Mouse (Mus musculus) cerebellum, adult (tissue): Measurements from ENCODE around the gene Hoxb5.

Source experiments
- ATAC-seq: cut with Nextera tagmentation; 2 replicates; pipeline ENCODE4 v1.9.2; 2017; ENCODE audit warnings: mild to moderate bottlenecking, moderate library complexity, mixed read lengths; ENCODE audit not compliant: insufficient number of reproducible peaks, low FRiP score, low TSS enrichment

Gene Hoxb5

DNA sequence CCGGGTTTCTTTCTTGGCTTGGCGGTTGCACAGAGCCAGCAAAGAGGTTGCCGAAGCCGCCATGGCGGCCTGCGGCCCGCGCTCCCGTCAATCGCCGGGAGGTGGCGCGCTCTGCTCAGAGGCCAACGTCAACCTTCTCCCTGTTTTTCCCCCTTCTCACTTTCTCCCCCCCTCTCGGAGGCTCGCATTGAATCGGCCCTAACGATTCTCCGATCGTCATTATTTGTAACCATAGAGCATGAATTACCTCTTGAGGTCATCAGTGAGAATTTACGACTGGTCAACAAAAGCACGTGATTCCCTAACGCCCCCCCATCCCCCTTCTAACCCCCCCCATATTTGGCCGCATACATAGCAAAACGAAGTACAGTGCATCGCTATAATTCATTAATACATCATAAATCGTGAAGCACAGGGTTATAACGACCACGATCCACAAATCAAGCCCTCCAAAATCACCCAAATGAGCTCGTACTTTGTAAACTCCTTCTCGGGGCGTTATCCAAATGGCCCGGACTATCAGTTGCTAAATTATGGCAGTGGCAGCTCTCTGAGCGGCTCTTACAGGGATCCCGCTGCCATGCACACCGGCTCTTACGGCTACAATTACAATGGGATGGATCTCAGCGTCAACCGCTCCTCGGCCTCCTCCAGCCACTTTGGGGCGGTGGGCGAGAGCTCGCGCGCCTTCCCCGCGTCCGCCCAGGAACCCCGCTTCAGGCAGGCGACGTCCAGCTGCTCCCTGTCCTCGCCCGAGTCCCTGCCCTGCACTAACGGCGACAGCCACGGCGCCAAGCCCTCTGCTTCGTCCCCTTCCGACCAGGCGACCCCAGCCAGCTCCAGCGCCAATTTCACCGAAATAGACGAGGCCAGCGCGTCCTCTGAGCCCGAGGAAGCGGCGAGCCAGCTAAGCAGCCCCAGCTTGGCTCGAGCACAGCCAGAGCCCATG is at the start of gene Hoxb5:
Gene Hoxb5, plus strand, starts transcription at position 186 of the 949 bp plus-strand sequence.
- ATAC-seq = no peak

DNA sequence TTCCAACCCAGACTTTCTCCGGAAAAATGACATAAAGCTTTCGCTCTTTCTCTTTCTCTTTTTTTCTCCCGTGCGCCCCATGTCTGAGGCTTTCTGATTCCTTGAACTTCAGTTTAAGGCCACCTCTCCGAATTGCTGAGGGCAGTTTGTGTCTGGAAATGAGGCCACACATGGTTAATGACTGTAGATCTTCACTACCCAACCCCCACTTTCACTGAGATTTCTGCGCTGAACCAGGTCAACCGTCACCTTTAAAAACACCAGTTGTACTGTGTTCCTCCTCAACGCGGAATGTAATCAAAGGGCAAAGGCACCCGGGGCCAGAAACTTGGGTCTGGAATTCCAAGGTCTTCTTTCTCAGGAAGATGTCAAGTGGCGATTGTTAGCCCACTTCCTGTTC is 48.9 kb upstream of the Hoxb5 start:
- ATAC-seq = no peak

DNA sequence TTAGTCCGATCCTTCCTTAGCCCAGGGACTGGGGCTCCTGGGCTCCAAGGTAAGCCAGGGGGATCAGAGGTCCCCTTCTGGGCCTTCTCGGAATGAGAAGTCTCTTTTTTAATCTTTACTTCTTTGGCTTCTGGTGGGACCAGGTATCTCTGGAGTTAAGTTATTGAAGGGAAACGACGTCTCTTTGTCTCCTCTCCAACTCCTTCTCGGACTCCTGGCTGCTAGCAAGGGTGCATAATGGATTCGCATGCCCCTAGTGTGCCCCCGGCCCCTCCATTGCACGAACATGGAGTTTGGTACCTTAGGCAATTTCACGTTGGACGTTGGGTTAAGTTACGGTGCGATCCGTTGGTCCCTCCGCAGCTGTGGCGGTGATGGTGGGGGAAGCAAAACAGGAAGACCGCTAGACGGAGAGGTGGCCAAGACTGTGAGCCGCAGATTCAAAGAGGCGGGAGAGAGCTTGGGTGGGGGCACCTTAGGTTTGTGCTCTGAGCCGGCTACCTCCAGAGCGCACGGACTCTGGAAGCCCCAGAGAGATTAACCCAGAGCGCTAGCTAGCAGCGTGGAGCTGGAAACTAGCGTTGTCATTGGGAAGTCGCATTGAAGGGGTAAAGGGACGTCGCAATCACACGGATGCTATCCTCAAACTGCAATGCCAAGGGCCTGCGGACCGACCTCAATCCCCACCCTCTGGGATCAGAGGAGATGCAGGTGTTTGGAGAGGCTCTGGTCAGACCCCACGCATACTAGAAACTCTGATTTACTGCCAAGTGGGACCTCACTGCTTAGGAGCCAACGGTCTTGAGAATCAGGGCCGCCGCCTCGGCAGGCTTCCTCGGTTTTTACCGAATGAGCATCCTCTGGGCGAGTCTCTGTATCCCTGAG is 47.8 kb upstream of the Hoxb5 start:
- no peak for ATAC-seq

DNA sequence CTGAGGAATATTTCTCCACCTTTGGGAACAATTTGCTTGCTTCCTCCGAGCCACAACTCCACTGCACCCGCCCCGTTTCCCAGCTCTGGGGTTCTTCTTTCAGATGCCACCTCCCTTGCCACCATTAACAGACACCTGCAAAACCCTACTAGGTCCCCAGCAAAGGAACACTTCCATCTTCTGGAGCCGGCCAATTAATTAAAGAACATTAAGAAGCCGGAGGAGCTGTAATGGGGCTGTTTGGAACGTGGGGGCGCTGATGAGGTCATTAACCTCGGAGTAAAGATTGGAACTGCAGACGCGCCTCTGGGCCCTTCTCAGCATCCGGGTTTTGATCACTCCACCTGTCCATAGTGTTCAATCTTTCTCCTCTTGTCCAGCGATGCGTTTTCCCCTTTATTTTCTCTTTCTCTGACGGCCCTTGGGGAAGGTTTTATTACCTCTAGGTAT is 47.1 kb upstream of the Hoxb5 start:
- no peak for ATAC-seq

DNA sequence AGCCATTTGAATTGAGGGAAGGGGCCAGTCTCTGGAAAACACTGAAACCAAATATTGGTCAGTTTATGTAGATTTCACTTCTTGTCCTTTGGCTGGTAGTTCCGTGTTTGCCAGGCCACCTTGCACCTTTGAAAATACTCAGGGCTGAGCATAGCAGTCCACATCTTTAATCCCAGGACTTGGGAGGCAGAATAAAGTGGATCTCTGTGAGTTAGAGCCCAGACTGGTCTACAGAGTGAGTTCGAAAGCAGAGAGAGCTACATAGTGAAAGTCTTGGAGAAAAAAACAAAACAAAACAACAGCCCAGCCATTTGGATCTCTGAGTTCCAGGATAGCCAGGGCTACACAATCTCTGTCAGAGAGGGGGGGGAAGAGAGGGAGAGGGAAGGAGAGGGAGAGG is 46.0 kb upstream of the Hoxb5 start:
- ATAC-seq = no peak

DNA sequence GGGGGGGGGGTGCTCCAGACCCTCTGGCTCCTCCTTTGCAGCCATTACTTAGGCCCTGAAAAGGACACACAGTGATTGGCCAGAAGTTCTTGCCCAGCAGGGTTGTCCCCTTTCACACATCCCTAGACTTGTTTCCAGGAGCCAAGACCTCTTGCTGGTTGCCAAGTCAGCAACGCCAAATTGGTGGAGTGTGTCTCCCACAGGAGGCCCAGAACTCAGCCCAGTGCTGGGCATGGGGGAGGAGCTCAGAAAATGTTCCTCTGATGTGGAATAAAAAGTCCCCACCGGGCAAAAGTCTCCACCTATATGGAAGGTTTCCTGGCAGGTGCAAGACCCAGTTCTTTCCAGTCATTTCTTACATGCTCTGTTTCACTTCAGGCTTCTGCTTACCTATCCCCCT is 44.1 kb upstream of the Hoxb5 start:
- no peak for ATAC-seq

DNA sequence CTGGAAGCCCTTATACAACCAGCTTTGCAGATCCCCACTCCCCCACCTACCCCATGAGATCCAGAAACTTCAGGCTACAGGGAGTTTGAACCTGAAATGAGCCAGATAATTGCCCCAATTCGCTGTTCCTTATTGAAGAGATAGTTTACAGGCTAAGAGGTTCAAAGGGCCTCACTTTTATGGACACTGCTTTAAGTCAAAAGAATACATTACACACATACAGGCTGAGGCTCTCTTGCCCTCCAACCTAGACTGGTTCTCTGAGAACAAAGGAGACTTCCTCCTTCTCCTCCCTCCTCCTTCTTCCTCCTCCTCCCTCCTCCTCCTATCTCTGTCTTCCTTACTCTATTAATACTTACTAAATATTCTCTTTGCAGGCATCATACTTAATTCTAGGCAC is 43.6 kb upstream of the Hoxb5 start:
- no peak for ATAC-seq

DNA sequence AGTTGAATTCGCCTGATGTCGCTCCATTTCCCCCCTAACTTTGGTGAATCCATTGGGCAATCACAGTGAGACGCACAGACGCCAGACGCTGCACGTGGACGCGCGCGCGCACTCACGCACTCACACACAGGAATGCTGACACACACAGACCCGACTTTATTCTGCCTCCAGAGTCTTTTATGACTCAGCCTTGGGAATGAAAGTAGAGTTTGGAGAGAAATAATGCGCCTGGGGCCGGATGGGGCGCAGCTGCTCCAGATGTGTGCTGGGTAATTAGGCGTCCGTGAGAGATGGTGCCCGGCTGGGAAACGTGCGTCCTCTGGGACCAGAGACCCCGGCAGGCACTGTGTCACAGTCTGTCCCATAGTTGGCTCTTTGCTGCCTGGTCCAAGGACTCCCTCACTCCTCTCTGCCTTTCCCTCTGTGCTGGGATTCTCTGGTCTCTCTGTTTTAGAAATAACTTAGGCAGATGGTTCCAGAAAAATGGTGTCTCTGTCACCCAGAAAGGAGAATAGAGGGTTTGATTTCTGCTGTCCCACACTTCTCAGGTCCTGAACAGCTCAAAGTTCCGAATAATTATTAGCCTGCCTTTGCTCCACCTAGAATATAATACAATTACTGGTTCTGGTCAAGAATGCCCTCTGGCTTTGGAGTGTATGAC is 42.7 kb upstream of the Hoxb5 start:
- ATAC-seq = no peak

DNA sequence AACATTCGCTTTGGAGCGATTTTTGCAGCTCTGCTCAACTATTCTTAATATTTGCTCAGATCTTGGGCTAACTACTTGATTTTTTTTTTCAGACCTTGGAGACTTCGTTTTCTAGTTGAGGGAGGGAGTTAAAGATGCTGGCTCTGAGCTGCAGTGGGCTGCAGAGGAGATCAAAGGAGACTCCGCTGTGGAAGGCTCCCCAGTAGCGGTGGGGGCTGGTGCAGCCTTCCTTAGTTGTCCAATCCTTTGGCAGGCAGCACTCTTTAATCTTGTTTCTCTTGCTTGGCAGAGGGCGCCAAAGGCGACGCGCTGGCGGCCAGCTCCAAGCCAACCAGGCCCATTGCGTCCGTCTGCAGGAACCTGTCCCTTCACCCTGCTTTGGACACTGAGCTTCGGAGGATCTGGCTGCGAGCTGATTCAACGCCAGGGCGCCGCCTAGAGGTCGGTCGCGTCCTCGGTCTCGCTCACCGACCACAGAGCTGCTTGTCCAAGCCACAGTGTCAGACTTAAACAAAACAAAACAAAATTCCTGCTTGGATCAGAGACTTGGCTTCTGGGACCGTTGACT is 41.7 kb upstream of the Hoxb5 start:
- ATAC-seq = no peak

DNA sequence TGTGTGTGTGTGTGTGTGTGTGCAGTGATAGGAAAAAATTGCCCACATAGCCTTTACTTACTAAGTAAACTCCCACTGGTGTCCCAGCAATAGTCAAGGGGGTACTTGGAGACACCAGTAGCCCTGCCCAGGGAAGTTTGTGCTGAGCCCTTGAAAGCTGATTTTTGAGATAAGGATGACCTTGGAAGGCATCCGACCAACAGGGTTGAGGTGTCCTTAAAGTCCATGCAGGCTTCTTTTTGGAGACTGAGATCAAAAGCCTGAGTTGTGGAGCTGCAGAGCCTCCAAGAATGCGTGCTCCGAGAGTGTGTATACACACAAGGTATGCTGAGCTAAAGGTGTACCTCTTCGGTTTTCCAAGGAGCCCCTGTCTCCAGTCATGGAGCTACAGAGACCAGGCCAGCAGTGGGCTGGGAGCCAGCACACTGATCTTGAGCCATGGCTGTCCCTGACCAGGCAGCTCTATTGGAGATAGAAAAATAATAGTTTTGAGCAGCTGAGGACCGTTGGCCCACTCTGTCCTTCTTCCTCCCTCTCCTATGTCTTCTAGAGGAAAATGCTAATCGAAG is 40.8 kb upstream of the Hoxb5 start:
- no peak for ATAC-seq

DNA sequence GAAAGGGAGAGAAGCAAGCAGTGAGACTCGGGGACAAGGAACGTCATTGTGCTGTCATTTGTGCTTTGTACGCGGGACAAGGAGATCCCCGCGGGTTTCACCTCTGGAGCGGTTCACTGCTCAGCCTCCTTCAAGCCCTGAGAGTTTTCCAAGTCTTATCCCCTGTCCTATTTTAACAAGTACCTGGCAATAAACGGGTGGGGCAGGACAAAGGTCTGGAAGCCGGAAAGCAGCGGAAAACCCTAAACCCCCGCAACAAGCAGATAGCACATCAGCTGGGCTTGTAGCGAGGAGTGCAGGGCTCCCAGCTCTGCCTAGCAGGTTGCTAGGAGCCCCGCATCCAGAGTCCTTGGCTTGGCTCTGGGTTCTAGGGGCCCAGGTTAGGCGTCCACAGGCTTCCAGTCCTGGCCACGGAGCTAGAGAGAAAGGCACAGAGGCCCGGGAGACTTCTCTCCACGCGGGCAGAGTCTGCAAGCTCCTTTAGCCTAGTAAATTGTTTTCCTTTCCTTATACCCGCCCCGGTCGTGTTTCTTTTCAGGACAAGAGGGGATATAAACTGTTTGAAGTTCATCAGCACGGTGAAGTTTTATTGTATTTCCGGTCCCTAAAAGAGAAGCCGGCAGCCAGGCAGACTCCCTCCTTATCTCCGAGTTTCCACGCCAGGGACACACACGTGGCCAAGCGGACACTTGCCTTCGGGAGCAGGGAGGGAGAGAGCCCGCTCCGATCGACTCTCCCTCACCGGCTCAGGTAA is 39.3 kb upstream of the Hoxb5 start:
- ATAC-seq = no peak

DNA sequence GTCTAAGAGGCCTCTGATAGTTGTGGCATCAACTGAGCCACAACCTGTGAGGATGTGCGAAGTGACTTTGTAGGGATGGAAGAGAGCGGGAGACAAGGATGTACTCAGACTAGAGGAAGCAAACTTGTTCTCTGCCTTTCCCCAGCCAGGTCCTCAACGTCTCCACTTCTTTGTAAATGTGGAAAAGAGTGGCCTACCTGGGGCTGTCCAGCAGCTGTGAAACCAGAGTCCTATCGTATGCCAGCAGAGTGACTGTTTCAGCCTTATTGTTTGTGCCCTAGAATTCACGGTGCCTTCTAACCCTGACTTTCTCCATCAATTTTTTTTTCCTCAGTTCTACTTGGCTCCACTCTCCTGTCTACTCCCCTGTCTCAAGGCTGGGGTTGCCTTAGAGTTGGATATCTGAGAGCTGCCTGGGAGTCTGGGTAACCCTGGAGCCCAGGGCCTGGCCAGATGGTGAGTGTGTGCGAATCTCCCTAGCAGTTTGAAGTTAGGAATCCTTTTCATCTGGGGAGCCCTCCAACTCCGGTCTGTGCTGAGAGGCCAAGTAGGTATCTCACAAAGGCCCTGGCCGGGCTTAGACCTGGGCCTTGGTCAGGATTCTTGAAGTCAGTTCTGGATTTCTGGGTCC is 38.6 kb upstream of the Hoxb5 start:
- no peak for ATAC-seq

DNA sequence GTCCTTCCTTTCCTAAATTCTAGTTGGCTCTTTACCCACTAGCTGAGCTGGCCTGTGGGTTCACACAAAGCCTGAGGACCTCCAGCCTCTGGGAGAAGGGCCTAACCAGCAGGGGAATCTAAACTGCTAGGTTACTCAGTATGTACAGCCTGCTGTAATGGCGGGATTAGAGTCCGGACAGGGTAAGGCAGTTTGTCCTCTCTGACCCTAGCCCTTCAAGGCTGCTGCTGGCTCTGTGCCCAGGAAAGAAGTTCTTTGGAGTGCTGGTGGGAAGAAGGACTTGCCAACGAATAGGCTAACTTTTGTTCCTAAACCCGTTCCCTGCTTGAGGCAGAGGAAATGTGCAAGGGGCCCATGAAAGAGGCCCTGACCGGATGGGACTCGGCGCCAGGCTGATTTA is 37.2 kb upstream of the Hoxb5 start:
- no peak for ATAC-seq

DNA sequence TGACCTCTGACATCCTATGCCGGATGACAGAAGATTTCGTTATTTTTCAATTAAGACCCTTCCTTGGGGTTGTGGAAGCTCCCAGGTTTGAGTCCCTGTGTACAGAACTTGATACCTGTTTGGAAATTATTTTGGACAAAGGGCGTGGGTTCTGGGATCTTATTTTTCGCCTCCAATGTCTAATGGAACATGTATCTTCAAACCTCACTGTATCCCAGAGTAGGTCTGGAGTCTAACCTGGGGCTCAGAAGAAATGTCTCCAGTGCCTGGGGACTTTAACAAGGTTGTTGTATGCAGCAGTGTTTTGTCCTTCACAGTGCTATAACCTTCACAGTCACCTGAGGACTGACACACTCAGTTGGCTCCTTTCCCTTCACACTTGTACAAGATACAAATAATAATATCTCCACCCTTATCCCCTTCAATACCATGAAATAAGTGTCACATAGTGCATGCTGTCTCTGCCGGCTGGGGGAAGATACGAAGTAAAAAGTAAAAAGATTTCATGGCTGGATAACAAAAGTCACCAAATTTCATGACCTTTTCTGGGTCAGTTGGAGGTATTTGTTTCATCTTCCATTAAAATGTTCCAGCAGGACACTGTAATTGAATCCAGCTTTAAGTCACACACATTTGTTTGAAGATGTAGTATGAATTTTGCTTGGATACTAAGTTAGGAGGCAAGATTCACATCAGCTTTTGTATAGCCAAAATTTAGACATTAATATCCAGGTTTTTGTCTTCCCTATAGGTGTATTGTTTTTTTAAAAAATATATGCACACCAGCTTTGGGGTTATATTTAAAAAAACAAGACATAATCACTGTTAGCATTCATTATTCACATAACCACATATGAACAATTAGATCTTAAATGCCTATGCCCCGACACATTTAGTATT is 35.9 kb upstream of the Hoxb5 start:
- no peak for ATAC-seq

DNA sequence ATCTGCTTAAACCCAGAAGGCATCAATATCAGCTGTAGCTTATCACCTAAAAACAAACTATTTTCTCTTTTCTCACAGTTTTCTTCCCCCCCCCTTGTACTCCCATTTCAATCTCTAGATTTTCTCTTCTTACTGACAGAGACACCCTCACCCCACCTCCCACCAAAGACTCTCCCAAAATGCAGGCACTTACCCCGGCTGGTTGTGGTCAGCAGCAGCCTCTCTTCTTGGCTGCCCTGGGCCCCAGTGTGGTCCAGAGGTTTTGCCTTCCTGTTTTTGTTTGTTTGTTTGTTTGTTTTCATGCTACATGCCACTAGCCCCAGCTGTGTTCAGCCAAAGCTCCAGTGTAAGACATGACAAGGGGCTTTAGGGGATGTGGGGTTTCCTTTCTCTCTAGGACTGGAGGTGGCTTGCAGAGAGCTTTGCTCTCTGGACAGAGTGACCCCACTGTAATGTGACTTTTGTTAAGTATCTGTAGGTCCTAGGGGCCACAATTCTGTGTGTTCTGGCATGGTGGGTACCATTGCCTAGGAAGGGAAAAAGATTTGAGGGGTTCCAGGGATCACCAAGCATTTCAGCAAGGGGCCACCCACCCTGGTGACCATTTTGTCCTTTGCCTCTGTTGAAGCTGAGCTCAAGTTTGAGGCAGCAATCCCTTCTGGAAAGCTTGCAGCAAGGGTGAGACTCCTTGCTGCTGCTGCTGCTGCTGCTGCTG is 34.9 kb upstream of the Hoxb5 start:
- no peak for ATAC-seq

DNA sequence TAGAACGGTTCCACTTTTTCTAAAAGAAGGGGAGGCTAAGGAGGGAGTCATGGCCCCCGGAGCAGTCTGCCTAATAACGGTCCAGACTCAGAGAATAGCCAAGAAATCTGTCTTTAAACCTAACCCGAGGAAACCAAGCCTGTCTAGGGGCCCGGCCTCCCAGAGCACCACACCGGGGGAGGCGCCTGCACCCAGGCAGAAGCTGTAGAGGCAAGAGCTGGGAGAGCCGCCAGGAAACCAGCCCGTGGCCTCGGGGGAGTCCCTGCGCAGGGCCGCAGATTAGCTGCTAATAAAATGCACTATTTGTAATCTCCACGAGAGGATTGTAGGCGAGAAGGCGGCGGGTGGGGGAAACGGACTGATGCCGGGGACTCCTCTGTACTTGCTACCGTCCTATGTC is 33.3 kb upstream of the Hoxb5 start:
- ATAC-seq = no peak

DNA sequence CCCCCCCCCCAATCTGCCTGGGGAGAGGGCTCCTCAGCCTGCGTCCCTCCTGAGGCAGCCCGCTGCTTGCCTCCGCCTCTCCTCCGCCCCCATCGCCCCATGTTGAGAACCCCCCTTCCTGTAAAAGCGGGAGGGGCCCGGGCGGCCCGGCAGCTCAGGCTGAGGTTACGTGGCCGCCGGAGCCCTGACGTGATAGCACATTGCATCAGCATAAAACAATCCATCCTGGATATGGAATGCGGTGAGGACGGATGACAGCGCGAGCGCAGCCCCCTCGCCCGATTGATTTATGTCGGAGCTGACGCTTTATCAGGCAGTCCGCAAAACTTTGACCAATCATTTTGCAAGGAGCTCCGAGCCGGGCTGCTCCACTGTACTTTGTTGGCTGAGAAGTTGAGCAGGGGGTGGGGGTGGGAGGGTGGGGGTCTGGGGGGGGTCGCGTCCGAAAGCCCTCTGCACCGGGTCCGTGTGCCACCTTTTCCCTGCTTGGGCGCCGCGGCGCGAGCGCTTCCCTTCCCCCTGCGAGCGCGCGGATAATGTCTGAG is 32.1 kb upstream of the Hoxb5 start, which contains the start of gene Hoxb9:
Gene Hoxb9, plus strand, starts transcription at position 462 of the 545 bp plus-strand sequence.
- ATAC-seq = no peak
